Mouse (Mus musculus): ENCODE results near the gene Gm21969. TPM values are rescaled to one million over a fixed set of nuclear protein-coding genes. Genes with fewer than 3 reads are reported as not detected.

Gm21969 gene
- polyA plus RNA-seq, 1 experiment from 2014 or later: not detected

DNA sequence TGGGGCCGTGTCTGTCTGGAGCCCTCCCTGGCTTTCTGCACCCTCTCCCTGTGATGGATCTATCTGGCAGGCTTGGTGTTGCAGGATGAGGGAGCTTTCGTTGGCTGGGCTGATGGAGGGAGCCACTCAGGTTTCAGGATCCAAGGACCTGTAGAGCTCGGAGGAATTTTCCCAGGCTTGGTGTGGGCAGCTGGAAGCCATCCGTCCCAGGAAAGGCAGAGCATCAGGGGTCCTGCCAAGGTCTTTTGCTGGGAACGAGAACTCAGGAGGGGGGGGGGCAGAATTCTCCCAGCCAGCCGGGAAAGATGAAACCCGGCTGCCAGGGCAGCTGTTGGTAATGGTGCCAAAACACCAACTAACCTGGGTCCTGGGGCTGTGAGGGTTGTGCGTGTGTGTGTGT lies 95.6 kb downstream of the Gm21969 start:
- Histone ChIP-seq H3K9me3 (replicated peaks) (0 out of 2 replicates have a peak, but pooled peaks cover 3% of the 10 kb centered on the region), H3K27ac (ENCODE audit: poor library complexity, severe bottlenecking) (no peak overlapping the region), H3K4me2 (no peak overlapping the region), H3K27me3 (replicated peaks) (peaks cover 56% of the 10 kb centered on the region), H3K4me3 (no peak overlapping the region), H3K4me1 (replicated peaks) (no peaks in the 10 kb centered on the region), H3K9ac (no peak overlapping the region), H3K36me3 (no peaks in the 10 kb centered on the region)
- WGBS: 54% methylated on average over 8 of the region's 8 CpGs
- ATAC-seq (ENCODE audit: insufficient number of reproducible peaks, low FRiP score): no peak

DNA sequence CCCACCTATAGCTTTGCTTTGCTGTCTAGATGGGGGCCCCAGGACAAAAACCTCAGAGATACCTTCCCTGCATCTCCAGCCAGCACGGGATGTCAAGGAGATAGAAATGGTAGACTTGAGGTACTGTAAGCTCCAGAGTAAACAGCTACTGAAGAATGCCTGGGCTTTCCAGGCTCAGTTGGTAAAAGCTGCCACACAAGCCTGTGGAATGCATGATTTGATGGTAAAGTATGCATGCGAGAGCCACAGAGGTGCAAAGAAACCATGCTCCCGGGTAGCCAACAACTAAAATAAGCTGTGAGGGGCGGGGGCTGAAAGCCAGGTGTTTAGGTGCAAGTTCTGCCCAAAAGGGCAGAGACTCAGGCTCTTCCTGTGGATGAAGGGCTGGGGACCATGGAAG lies 99.9 kb downstream of the Gm21969 start:
- H3K27me3 ChIP-seq (replicated peaks): peaks cover 41% of the 10 kb centered on the region
- WGBS: 54% methylated on average over 4 of the region's 4 CpGs
- H3K27ac ChIP-seq (ENCODE audit: poor library complexity, severe bottlenecking): no peak overlapping the region

DNA sequence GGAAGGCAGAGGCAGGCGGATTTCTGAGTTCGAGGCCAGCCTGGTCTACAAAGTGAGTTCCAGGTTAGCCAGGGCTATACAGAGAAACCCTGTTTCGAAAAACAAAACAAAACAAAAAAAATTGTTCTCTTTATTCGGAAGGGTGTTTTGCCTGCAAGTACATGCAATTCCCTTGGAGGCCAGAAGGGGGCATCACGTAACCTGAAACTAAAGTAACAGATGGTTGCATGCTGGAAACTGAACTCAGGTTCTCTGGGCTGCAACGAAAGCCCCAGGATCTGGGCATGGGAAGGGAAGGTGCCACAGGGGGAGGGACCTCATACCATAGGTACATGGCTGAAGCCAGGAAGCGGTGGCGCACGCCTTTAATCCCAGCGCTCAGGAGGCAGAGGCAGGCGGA lies 100.5 kb downstream of the Gm21969 start:
- Histone ChIP-seq H3K36me3 (no peaks in the 10 kb centered on the region), H3K4me2 (no peak overlapping the region), H3K9me3 (replicated peaks) (0 out of 2 replicates have a peak, but pooled peaks cover 3% of the 10 kb centered on the region), H3K27me3 (replicated peaks) (peaks cover 40% of the 10 kb centered on the region), H3K4me1 (replicated peaks) (no peaks in the 10 kb centered on the region), H3K27ac (ENCODE audit: poor library complexity, severe bottlenecking) (no peak overlapping the region), H3K9ac (no peak overlapping the region), H3K4me3 (no peak overlapping the region)
- no peak for ATAC-seq (ENCODE audit: insufficient number of reproducible peaks, low FRiP score)
- WGBS: 69% methylated on average over 11 of the region's 11 CpGs

More for the DNA sequence above, 99.9 kb downstream of the Gm21969 start:
- ATAC-seq (ENCODE audit: insufficient number of reproducible peaks, low FRiP score): no peak
- H3K9ac ChIP-seq: no peak overlapping the region
- no peaks in the 10 kb centered on the region for H3K36me3 ChIP-seq
- H3K4me3 ChIP-seq: no peak overlapping the region
- H3K4me1 ChIP-seq (replicated peaks): no peaks in the 10 kb centered on the region
- 0 out of 2 replicates have a peak, but pooled peaks cover 3% of the 10 kb centered on the region for H3K9me3 ChIP-seq (replicated peaks)
- no peak overlapping the region for H3K4me2 ChIP-seq

DNA sequence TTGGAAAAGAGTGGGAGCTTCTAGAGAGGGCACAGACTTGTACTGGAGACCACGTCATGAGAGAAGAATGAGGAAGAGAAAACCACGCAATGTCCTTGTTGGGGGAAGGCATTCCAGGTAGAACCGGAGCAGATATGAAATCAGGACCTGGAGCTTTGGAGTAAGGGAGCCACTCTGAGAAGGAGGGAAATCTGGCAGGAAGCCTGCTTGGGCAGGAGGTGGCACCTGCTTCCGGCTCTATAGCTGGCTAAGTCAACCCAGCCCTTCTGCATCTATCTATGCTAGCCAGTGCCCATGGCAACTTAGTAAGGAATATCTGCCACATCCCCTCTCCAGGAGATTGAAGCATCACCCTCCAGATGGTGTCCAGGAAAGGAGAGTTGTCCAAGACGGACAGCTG lies 103.0 kb downstream of the Gm21969 start:
- ATAC-seq (ENCODE audit: insufficient number of reproducible peaks, low FRiP score): no peak
- Histone ChIP-seq H3K27ac (ENCODE audit: poor library complexity, severe bottlenecking) (no peak overlapping the region), H3K4me1 (replicated peaks) (no peaks in the 10 kb centered on the region), H3K36me3 (no peaks in the 10 kb centered on the region), H3K4me3 (no peak overlapping the region), H3K9me3 (replicated peaks) (no peaks in the 10 kb centered on the region), H3K4me2 (no peak overlapping the region), H3K27me3 (replicated peaks) (peaks cover 42% of the 10 kb centered on the region), H3K9ac (no peak overlapping the region)
- WGBS: 70% methylated on average over 5 of the region's 5 CpGs

DNA sequence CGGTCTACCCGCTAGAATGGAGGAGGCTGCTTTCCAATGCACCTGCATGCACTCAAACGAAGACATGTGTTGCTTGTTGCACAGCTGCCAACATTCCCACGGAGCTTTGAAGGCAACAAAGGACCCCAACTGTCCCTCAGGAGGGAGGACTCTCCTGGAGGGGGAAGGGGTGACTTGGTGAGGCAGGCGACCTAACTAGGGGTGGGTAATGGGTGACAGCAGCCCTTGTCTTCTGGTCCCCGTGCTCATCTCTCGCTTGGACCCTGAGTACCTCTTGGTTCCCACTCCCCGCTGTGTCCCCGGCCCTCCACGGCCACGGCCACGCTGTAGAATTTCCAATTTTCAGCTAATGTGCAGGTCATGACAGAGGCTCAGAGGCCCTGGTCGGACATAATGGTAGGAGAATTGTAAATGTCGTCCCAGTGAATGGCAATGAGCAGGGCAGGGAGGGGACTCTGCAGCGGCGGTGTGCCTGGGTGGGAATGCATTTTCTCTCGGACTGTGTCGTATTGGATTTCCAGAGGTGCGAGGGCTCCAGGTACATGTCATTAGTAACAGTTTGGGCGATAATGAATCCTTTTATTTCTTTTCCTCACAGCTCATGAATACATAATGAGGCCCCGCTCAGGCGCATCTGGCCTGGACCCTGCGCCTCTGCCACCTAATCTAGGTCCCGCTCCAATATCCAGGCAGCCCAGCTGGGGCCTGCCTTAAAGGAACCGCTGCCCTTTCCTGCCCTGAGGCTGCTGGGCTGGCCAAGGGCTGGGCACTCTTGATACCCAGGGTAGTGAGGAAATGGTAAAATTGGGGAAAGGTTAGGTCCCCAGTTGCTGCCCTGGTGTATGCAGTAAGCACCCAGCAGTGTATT lies 107.7 kb downstream of the Gm21969 start:
- H3K27ac ChIP-seq (ENCODE audit: poor library complexity, severe bottlenecking): no peak overlapping the region
- 40% methylated on average over 25 of the region's 25 CpGs for WGBS
- no peaks in the 10 kb centered on the region for H3K9me3 ChIP-seq (replicated peaks)
- peaks cover 67% of the 10 kb centered on the region for H3K27me3 ChIP-seq (replicated peaks)
- no peak overlapping the region for H3K9ac ChIP-seq
- no peaks in the 10 kb centered on the region for H3K4me1 ChIP-seq (replicated peaks)
- H3K4me2 ChIP-seq: no peak overlapping the region
- no peak overlapping the region for H3K4me3 ChIP-seq
- no peaks in the 10 kb centered on the region for H3K36me3 ChIP-seq
- ATAC-seq (ENCODE audit: insufficient number of reproducible peaks, low FRiP score): no peak

Small RNA genes within 50 kb of the gene (microRNA-seq; reads per million reads assigned to microRNA genes)
- gene Gm25571 (not detected), gene Mir7020 (not detected)

Other genes with a start within 250 kb of the Gm21969 start
- gene Iffo2, start 72.6 kb upstream of the Gm21969 start, polyA plus RNA-seq (2016; fragmentation: Nextera tagmentation; extraction: Ambion mirVana): 4.8 and 4.9 TPM in 2 replicates
- gene Aldh4a1, start 19.7 kb downstream of the Gm21969 start, polyA plus RNA-seq (2016; fragmentation: Nextera tagmentation; extraction: Ambion mirVana): 22.7 and 23.2 TPM in 2 replicates
- 0.05 TPM in 1 of 2 replicates, not detected in the other for gene Tas1r2, start 50.4 kb downstream of the Gm21969 start, polyA plus RNA-seq (2016; fragmentation: Nextera tagmentation; extraction: Ambion mirVana)
- 0.04 and 0.06 TPM in 2 replicates for gene Pax7, start 230.3 kb downstream of the Gm21969 start, polyA plus RNA-seq (2016; fragmentation: Nextera tagmentation; extraction: Ambion mirVana)